Mouse (Mus musculus) lung, postnatal 14 days (tissue): ENCODE data around the gene Rogdi.
A peak's percentile ranks its signal among the peaks of the same experiment; 100 is the strongest.

Experiments
- DNase-seq: peaks from one replicate; pipeline ENCODE4 v3.0.0; 2021

Rogdi gene

GRCm38 (mm10) chr16:4984717-4985116, 28.6 kb downstream of the Rogdi start:
- DNase-seq = no peak

- peak; percentile 46 for DNase-seq
These were observed 33.5 kb downstream of the Rogdi start for GRCm38 (mm10) chr16:4979755-4980380.

- peak; percentile 29 for DNase-seq
These were observed 34.9 kb downstream of the Rogdi start for GRCm38 (mm10) chr16:4978275-4979051.

- no peak for DNase-seq
These were observed 37.2 kb downstream of the Rogdi start for GRCm38 (mm10) chr16:4976180-4976579.

- DNase-seq = no peak
These were observed 38.8 kb downstream of the Rogdi start for GRCm38 (mm10) chr16:4974521-4974920.

- peak; percentile 61 for DNase-seq
These were observed 41.7 kb downstream of the Rogdi start for GRCm38 (mm10) chr16:4971626-4972025.

GRCm38 (mm10) chr16:4969055-4969843, 44.1 kb downstream of the Rogdi start:
- peak; percentile 32 for DNase-seq

- no peak for DNase-seq
These were observed 44.9 kb downstream of the Rogdi start for GRCm38 (mm10) chr16:4968426-4968825.

GRCm38 (mm10) chr16:4965392-4966129, 47.8 kb downstream of the Rogdi start:
- no peak for DNase-seq

- no peak for DNase-seq
These were observed 48.5 kb downstream of the Rogdi start for GRCm38 (mm10) chr16:4964731-4965391.

GRCm38 (mm10) chr16:4963797-4964709, 49.3 kb downstream of the Rogdi start, which contains the start of gene Anks3:
Gene Anks3 (minus strand): TSS chr16:4964205.
- peak; percentile 95 for DNase-seq

GRCm38 (mm10) chr16:4963346-4963745, 50.0 kb downstream of the Rogdi start:
- no peak for DNase-seq

- DNase-seq = no peak
These were observed 53.1 kb downstream of the Rogdi start for GRCm38 (mm10) chr16:4960260-4960659.
